Mouse (Mus musculus): ENCODE measurements at regions not wholly inside any gene's neighbourhood (a gene's known extent, or its start where the extent isn't known, plus 50 kb on each side); places are given as distances from the start of the nearest gene placed in this dataset.

GRCm38 (mm10) chr1:144309901-144310300 lies 60.9 kb upstream of the Rgs1 start:
- 69% methylated on average over 3 of the region's 3 CpGs for WGBS
- ATAC-seq (ENCODE audit: low FRiP score) = no peak
- Histone ChIP-seq H3K27me3 (no peaks in the 10 kb centered on the region), H3K9ac (no peak overlapping the region), H3K27ac (no peak overlapping the region), H3K4me3 (no peak overlapping the region), H3K4me1 (replicated peaks) (no peaks in the 10 kb centered on the region), H3K9me3 (no peaks in the 10 kb centered on the region), H3K4me2 (no peak overlapping the region), H3K36me3 (no peaks in the 10 kb centered on the region)

GRCm38 (mm10) chr1:144308313-144308712 lies 59.3 kb upstream of the Rgs1 start:
- Histone ChIP-seq H3K27ac (no peak overlapping the region), H3K9me3 (no peaks in the 10 kb centered on the region), H3K4me1 (replicated peaks) (no peaks in the 10 kb centered on the region), H3K27me3 (no peaks in the 10 kb centered on the region), H3K9ac (no peak overlapping the region), H3K36me3 (no peaks in the 10 kb centered on the region), H3K4me2 (no peak overlapping the region), H3K4me3 (no peak overlapping the region)
- ATAC-seq (ENCODE audit: low FRiP score) = no peak
- 92% methylated on average over 5 of the region's 5 CpGs for WGBS

- Histone ChIP-seq H3K9ac (no peak overlapping the region), H3K27ac (no peak overlapping the region), H3K9me3 (no peaks in the 10 kb centered on the region), H3K4me3 (no peak overlapping the region), H3K4me1 (replicated peaks) (no peaks in the 10 kb centered on the region), H3K4me2 (no peak overlapping the region), H3K36me3 (no peaks in the 10 kb centered on the region), H3K27me3 (no peaks in the 10 kb centered on the region)
- ATAC-seq (ENCODE audit: low FRiP score) = no peak
- 97% methylated on average over 2 of the region's 2 CpGs for WGBS
Measured at GRCm38 (mm10) chr1:144307854-144308285, 58.8 kb upstream of the Rgs1 start.

- 57% methylated on average over 7 of the region's 7 CpGs for WGBS
- Histone ChIP-seq H3K9me3 (no peaks in the 10 kb centered on the region), H3K27ac (no peak overlapping the region), H3K36me3 (no peaks in the 10 kb centered on the region), H3K9ac (no peak overlapping the region), H3K27me3 (no peaks in the 10 kb centered on the region), H3K4me2 (no peak overlapping the region), H3K4me1 (replicated peaks) (no peaks in the 10 kb centered on the region), H3K4me3 (no peak overlapping the region)
- ATAC-seq (ENCODE audit: low FRiP score) = no peak
Measured at GRCm38 (mm10) chr1:144307017-144307853, 58.2 kb upstream of the Rgs1 start.

GRCm38 (mm10) chr1:144306284-144306683 lies 57.2 kb upstream of the Rgs1 start:
- Histone ChIP-seq H3K27me3 (no peaks in the 10 kb centered on the region), H3K9me3 (no peaks in the 10 kb centered on the region), H3K4me3 (no peak overlapping the region), H3K36me3 (no peaks in the 10 kb centered on the region), H3K4me1 (replicated peaks) (no peaks in the 10 kb centered on the region), H3K27ac (no peak overlapping the region), H3K4me2 (no peak overlapping the region), H3K9ac (no peak overlapping the region)
- ATAC-seq (ENCODE audit: low FRiP score) = no peak
- 80% methylated on average over 2 of the region's 2 CpGs for WGBS

DNA sequence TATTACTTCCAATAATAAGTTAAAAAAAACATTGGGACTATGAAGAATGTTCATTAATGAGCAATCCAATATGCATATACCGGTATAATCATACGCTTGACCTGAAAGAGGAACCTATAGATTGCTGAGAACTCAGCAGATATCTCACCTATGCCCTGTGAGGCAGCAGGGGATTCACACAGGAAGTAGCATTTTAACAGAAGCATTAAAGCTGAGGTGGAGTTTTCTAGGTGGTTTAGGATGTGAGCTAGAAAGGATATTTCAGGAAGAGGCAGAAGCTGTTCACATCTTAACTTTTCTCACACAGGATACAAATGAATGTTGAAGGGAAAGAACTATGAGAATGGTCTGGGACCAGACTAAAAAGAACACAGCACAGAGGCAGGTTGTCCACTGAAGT lies 51.6 kb upstream of the Rgs1 start:
- Histone ChIP-seq H3K36me3 (no peaks in the 10 kb centered on the region), H3K27me3 (no peaks in the 10 kb centered on the region), H3K9ac (no peak overlapping the region), H3K9me3 (no peaks in the 10 kb centered on the region), H3K4me3 (no peak overlapping the region), H3K4me2 (no peak overlapping the region), H3K27ac (no peak overlapping the region), H3K4me1 (replicated peaks) (no peaks in the 10 kb centered on the region)
- ATAC-seq (ENCODE audit: low FRiP score) = no peak
- 92% methylated on average over 2 of the region's 2 CpGs for WGBS

Data from hindbrain, embryonic 13.5 days (tissue).